Mouse (Mus musculus): ENCODE results near the gene Myo19.

DNA sequence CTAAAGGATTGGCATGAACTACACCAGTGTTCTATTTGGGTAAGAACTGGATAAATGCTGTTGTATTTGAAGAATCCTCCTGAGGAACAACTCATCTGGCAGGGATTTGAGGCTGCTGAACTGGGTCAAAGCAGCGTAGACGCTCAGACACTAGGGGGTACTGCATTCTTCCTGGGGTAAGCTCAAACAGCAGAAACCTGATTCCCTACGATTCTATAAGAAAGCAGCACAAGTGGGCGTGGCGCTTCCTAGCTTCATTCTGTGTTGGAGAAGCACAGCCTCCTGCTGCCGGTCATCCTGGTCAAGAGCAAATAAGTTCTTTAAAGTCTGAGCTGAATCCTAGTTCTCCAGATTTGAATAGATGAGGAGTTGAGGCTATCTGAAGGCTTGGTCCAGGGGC is 52.3 kb downstream of the Myo19 start:
- no peak for TF ChIP-seq GATA1 (IDR thresholded peaks at IDR 0.05; ENCODE audit: borderline replicate concordance, low read length)
- TF ChIP-seq FLI1 (IDR thresholded peaks at IDR 0.05; ENCODE audit: low read length) = no peak

Measured in megakaryocyte, embryonic 14.5 days (primary cell).